Mouse (Mus musculus): ENCODE results near the gene Lysmd4. TPM values are rescaled to one million over a fixed set of nuclear protein-coding genes. Genes with fewer than 3 reads are reported as not detected.
"Not testable (repeated sequence)": the region's sequence is repeated elsewhere in the genome, so short reads cannot be mapped to it uniquely, and the experiment has no call there.

Lysmd4 gene
- polyA plus RNA-seq, 1 experiment from 2014 or later = 17.5 TPM

DNA sequence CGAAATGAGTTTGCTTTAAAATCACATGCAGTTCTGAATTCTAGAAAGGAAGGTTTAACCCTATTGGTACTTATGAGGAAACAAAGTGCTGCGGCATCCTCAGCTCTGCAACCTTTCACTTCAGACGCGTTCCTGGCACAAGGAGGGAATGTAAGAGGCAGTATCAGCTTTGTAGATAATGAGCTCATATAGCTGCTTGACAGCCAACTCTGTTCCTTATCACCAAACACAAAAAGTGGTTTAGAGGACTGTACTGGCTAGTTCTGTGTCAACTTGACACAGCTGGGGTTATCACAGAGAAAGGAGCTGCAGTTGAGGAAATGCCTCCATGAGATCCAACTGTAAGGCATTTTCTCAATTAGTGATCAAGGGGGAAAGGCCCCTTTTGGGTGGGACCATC is 48.1 kb downstream of the Lysmd4 start:
- H3K27ac ChIP-seq; ATAC-seq (ENCODE audit: insufficient number of reproducible peaks, insufficient read depth, low FRiP score, low TSS enrichment, low read depth); H3K4me3 ChIP-seq (replicated peaks); H3K27me3 ChIP-seq; H3K4me1 ChIP-seq (replicated peaks); H3K9me3 ChIP-seq; H3K4me2 ChIP-seq; H3K9ac ChIP-seq (replicated peaks): not testable (repeated sequence)
- WGBS = 84% methylated on average over 4 of the region's 4 CpGs
- peaks cover 13% of the 10 kb centered on the region for H3K36me3 ChIP-seq

DNA sequence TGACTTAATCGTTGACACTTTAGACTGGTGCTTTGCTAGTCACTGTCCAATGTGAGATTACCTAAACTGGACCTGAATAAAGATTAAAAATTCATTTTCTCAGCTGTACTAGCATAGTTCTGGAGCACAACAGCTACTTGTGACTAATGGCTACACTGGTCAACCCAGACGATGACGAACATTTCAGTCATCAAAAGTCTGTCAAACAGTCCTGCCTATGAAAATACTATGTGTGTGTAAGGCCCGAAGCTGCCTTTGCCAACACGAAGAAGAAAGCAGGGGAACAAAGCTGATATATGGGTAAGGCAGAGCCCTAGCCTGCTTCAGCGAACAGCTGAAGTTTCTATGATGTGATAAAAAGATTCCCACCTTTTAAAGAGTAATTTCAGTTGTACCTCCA is 61.2 kb downstream of the Lysmd4 start:
- no peaks in the 10 kb centered on the region for H3K27me3 ChIP-seq
- no peak for ATAC-seq (ENCODE audit: insufficient number of reproducible peaks, insufficient read depth, low FRiP score, low TSS enrichment, low read depth)
- no peak overlapping the region for H3K27ac ChIP-seq
- H3K9me3 ChIP-seq = no peaks in the 10 kb centered on the region
- no peaks in the 10 kb centered on the region for H3K4me1 ChIP-seq (replicated peaks)
- peaks cover 14% of the 10 kb centered on the region for H3K36me3 ChIP-seq
- H3K9ac ChIP-seq (replicated peaks) = no peak overlapping the region
- no peak overlapping the region for H3K4me3 ChIP-seq (replicated peaks)
- WGBS = 94% methylated on average over 6 of the region's 6 CpGs
- H3K4me2 ChIP-seq = no peak overlapping the region

DNA sequence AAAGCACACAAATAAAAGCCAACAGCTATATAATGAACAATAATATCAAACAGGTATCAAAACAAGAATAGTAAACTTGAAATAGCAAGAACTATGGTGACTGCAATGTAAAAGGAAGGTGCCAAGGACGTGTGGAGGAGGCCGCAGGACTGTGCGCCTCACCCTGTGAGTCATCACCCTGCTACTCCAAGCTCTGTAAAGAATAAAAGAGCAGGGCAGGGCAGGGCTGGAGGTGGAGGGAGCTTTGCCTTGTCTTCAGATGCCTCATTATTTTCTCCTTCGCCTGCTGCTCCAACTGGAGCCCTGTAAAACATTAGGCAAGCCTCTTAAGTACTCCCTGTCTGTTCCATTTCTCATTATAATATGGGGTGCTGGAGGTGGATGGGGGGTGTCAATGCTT is 65.1 kb downstream of the Lysmd4 start:
- WGBS = 76% methylated on average over 4 of the region's 4 CpGs

DNA sequence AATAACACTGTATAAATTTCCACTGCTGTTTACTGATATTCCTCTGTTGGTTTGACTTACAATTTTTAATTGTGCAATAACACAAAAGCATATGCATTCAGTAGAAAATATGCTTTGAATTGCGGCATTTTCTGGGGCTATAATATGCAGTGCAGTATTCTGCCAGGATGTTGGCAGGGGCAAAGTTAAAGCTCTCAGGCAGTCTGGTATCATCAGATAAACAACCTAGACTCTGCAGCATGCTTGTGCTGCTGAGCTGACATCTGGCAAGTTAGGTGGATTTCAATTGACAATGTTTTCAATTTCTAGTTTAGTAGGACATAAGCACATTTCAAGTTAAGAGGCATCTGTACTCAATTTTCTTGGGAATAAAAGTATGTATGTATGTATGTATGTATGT is 69.0 kb downstream of the Lysmd4 start:
- Histone ChIP-seq H3K27ac (no peak overlapping the region), H3K27me3 (no peaks in the 10 kb centered on the region), H3K9me3 (no peaks in the 10 kb centered on the region), H3K4me3 (replicated peaks) (no peak overlapping the region), H3K4me1 (replicated peaks) (no peaks in the 10 kb centered on the region), H3K9ac (replicated peaks) (no peak overlapping the region), H3K36me3 (no peaks in the 10 kb centered on the region), H3K4me2 (no peak overlapping the region)
- ATAC-seq (ENCODE audit: insufficient number of reproducible peaks, insufficient read depth, low FRiP score, low TSS enrichment, low read depth) = no peak
- WGBS = 88% methylated on average over 1 of the region's 1 CpGs

More for the DNA sequence above, 65.1 kb downstream of the Lysmd4 start:
- Histone ChIP-seq H3K9ac (replicated peaks) (no peak overlapping the region), H3K36me3 (no peaks in the 10 kb centered on the region), H3K9me3 (no peaks in the 10 kb centered on the region), H3K4me1 (replicated peaks) (no peaks in the 10 kb centered on the region), H3K27me3 (no peaks in the 10 kb centered on the region), H3K27ac (no peak overlapping the region), H3K4me3 (replicated peaks) (no peak overlapping the region), H3K4me2 (no peak overlapping the region)
- no peak for ATAC-seq (ENCODE audit: insufficient number of reproducible peaks, insufficient read depth, low FRiP score, low TSS enrichment, low read depth)

DNA sequence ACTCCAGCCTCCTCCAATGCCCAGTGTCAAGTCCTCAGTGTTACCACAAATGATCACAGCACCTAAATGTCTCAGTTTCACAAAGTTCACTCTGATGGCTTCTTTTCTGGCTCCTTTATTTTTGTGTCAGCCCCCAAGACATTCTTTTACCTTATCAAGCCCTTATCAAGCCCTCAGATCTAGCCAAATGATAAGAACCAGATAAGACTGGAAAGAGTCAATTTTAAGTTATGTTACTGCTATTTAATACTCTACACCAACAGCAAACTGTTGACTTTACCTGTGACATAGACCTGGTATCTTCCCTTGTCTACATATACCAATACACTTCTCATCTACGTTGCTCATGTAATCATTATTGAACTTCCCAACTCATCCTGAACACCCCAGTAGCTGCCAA is 74.1 kb downstream of the Lysmd4 start:
- ATAC-seq (ENCODE audit: insufficient number of reproducible peaks, insufficient read depth, low FRiP score, low TSS enrichment, low read depth) = no peak
- Histone ChIP-seq H3K9me3 (no peaks in the 10 kb centered on the region), H3K9ac (replicated peaks) (no peak overlapping the region), H3K4me3 (replicated peaks) (no peak overlapping the region), H3K4me1 (replicated peaks) (no peaks in the 10 kb centered on the region), H3K36me3 (no peaks in the 10 kb centered on the region), H3K27ac (no peak overlapping the region), H3K27me3 (no peaks in the 10 kb centered on the region), H3K4me2 (no peak overlapping the region)
- 97% methylated on average over 1 of the region's 1 CpGs for WGBS

DNA sequence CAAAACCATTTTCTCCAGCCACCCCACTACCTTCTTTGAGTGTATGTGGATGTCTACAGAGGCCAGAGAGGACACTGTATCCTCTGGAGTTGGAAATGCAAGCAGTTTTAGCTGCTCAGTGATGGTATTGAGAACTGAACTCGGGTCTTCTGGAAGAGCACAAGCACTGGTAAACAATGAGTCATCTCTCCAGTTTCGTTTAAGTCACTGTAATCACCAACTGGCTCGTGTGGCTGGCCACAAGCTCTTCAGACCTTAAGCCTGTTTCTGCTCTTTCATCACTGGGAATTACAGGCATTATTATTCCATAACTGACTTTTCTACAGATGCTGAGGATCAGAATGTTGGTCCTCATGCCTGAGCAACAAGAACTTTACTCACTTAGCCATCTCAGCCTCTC is 82.6 kb downstream of the Lysmd4 start:
- Histone ChIP-seq H3K36me3 (peaks cover 10% of the 10 kb centered on the region), H3K4me2 (no peak overlapping the region), H3K4me3 (replicated peaks) (no peak overlapping the region), H3K4me1 (replicated peaks) (no peaks in the 10 kb centered on the region), H3K9me3 (no peaks in the 10 kb centered on the region), H3K9ac (replicated peaks) (no peak overlapping the region), H3K27me3 (no peaks in the 10 kb centered on the region), H3K27ac (no peak overlapping the region)
- 82% methylated on average over 3 of the region's 3 CpGs for WGBS
- ATAC-seq (ENCODE audit: insufficient number of reproducible peaks, insufficient read depth, low FRiP score, low TSS enrichment, low read depth) = no peak

DNA sequence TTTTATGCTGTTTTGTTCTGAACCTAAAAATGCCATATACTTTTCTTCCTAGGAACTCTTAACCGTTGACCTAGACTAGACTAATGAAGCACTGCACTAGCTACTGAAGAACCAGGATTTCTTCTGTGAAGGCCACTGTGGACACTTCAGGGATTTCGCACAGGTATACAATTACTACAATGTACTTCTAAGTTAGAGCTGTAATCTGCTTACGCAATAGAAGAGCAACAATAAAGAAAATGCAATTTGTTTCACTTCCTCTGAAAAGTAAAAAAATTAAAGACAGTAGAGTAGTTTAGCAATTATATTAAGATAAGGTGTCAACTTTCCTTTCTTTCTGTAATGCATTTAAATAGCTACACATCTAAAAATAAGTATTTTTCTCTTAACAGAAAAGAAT is 84.7 kb downstream of the Lysmd4 start:
- no peaks in the 10 kb centered on the region for H3K27me3 ChIP-seq

DNA sequence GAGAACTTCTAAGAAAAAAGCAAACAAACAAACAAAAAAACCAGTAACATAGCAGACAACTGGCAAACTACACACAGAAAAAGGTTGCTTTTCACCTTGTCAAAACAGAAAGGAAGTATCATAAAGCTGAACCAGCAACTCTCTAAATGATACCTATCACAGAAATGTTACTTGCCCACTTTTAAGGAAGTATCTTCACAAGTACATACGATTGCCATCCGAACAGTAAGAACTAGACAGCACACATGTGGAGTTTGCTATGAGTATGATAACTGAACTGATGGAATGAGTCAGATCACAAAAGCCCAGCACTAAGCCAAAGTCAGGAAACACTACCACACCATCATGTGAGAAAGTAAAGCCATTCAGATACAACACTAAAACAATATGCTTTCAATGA is 85.8 kb downstream of the Lysmd4 start:
- H3K9me3 ChIP-seq = no peaks in the 10 kb centered on the region
- ATAC-seq (ENCODE audit: insufficient number of reproducible peaks, insufficient read depth, low FRiP score, low TSS enrichment, low read depth) = no peak
- WGBS = 95% methylated on average over 2 of the region's 2 CpGs
- no peak overlapping the region for H3K4me3 ChIP-seq (replicated peaks)
- no peaks in the 10 kb centered on the region for H3K4me1 ChIP-seq (replicated peaks)
- H3K9ac ChIP-seq (replicated peaks) = no peak overlapping the region
- H3K27me3 ChIP-seq = no peaks in the 10 kb centered on the region
- peaks cover 13% of the 10 kb centered on the region for H3K36me3 ChIP-seq
- no peak overlapping the region for H3K27ac ChIP-seq
- no peak overlapping the region for H3K4me2 ChIP-seq

More for the DNA sequence above, 84.7 kb downstream of the Lysmd4 start:
- Histone ChIP-seq H3K9ac (replicated peaks) (no peak overlapping the region), H3K27ac (no peak overlapping the region), H3K4me1 (replicated peaks) (no peaks in the 10 kb centered on the region), H3K9me3 (no peaks in the 10 kb centered on the region), H3K4me2 (no peak overlapping the region), H3K36me3 (peaks cover 13% of the 10 kb centered on the region), H3K4me3 (replicated peaks) (no peak overlapping the region)
- 92% methylated on average over 3 of the region's 3 CpGs for WGBS
- ATAC-seq (ENCODE audit: insufficient number of reproducible peaks, insufficient read depth, low FRiP score, low TSS enrichment, low read depth) = no peak

DNA sequence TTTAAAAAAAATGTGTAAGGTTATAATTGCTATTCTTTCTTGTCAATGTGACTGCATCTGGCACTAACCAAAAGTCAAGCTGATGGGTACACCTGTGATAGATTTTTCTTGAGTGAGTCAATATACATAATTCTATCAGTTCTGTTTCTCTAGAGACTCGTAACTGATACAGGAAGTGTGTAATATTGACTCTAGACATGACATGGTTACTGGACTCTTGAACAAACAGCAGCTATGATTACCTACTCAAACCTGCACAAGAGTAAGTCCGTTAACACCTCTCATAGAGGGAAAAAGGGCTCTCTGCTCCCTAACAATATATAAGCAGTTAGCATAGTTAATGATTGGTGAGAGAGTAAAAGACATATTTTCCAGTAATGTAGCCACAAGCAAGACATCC is 87.8 kb downstream of the Lysmd4 start:
- no peaks in the 10 kb centered on the region for H3K4me1 ChIP-seq (replicated peaks)
- H3K9me3 ChIP-seq = no peaks in the 10 kb centered on the region
- H3K4me2 ChIP-seq = no peak overlapping the region
- no peak overlapping the region for H3K4me3 ChIP-seq (replicated peaks)
- no peak overlapping the region for H3K27ac ChIP-seq
- no peak overlapping the region for H3K9ac ChIP-seq (replicated peaks)
- ATAC-seq (ENCODE audit: insufficient number of reproducible peaks, insufficient read depth, low FRiP score, low TSS enrichment, low read depth) = no peak
- no peaks in the 10 kb centered on the region for H3K27me3 ChIP-seq
- WGBS = 89% methylated on average over 2 of the region's 2 CpGs
- peaks cover 10% of the 10 kb centered on the region; the same call in 1 of the 2 replicates for H3K36me3 ChIP-seq

DNA sequence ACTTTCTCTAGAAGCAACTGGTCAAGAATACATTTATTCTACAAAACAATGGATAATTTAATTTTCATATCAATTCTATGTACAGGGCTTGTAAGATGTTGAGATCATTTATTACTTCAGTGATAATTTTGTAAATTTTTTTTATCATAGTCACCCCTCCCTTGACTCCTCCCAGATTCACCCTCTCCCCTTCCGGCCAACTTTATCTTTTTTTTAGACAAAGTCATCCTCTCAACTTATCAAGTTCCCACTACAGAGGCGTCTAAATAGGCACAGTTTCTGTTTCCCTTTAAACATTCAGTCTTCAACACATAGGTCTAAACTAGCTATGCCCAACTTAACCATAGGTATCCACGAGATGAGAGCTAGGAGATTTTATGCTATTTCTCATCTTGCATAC is 90.9 kb downstream of the Lysmd4 start:
- Histone ChIP-seq H3K9me3 (no peaks in the 10 kb centered on the region), H3K4me2 (no peak overlapping the region), H3K36me3 (peaks cover 13% of the 10 kb centered on the region; the same call in 1 of the 2 replicates), H3K9ac (replicated peaks) (no peak overlapping the region), H3K4me1 (replicated peaks) (no peaks in the 10 kb centered on the region), H3K4me3 (replicated peaks) (no peak overlapping the region), H3K27me3 (no peaks in the 10 kb centered on the region), H3K27ac (no peak overlapping the region)
- no peak for ATAC-seq (ENCODE audit: insufficient number of reproducible peaks, insufficient read depth, low FRiP score, low TSS enrichment, low read depth)
- 86% methylated on average over 3 of the region's 3 CpGs for WGBS

DNA sequence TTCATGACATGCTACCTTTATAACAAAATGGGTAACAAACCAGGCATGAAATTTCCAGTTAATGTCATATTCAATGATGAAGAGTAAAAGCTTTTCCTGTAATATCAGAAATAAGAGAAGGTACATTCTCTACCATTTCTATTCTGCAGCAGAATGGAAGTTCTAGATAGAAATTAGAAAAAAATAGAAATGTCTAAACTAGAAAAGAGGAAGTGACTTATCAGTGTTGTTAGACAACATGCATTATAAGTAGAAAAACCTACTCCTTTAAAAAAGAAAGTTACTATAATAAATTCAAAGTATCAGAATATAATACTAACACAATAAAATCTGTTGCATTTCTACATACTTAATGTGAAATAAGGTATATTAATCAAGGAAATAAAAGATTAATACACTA is 96.4 kb downstream of the Lysmd4 start:
- Histone ChIP-seq H3K36me3 (peaks cover 7% of the 10 kb centered on the region; the same call in 1 of the 2 replicates), H3K4me1 (replicated peaks) (no peaks in the 10 kb centered on the region), H3K27ac (no peak overlapping the region), H3K9ac (replicated peaks) (no peak overlapping the region), H3K9me3 (no peaks in the 10 kb centered on the region), H3K4me2 (no peak overlapping the region), H3K27me3 (no peaks in the 10 kb centered on the region), H3K4me3 (replicated peaks) (no peak overlapping the region)
- ATAC-seq (ENCODE audit: insufficient number of reproducible peaks, insufficient read depth, low FRiP score, low TSS enrichment, low read depth) = no peak

DNA sequence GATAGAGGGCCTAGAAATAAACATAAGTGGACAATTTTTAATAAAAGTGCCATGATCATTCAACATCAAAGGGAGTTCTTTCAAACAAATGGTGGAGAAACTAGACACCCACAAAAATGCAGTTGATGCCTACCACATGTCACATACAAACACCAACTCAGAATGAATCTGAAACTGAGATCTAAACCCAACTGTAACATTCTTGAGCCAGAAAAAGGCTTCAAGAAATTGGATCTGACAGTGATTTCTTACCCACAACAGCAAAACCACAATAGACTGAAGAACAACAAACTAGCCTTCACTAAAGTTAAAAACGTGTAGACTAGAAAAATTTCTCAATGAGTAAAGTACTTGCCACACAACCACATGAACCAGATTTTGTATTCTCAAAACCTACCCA is 98.0 kb downstream of the Lysmd4 start:
- H3K4me1 ChIP-seq (replicated peaks) = no peaks in the 10 kb centered on the region
- H3K9me3 ChIP-seq = no peaks in the 10 kb centered on the region
- 72% methylated on average over 1 of the region's 1 CpGs for WGBS
- H3K4me3 ChIP-seq (replicated peaks) = no peak overlapping the region
- no peak for ATAC-seq (ENCODE audit: insufficient number of reproducible peaks, insufficient read depth, low FRiP score, low TSS enrichment, low read depth)
- H3K27ac ChIP-seq = no peak overlapping the region
- H3K27me3 ChIP-seq = no peaks in the 10 kb centered on the region
- H3K4me2 ChIP-seq = no peak overlapping the region
- H3K36me3 ChIP-seq = peaks cover under 1% of the 10 kb centered on the region; the same call in 1 of the 2 replicates
- no peak overlapping the region for H3K9ac ChIP-seq (replicated peaks)
